Mouse (Mus musculus): ENCODE data around the gene Ifi208. TPM values are rescaled to one million over a fixed set of nuclear protein-coding genes. Genes with fewer than 3 reads are reported as not detected.
"Not testable (repeated sequence)": the region's sequence is repeated elsewhere in the genome, so short reads cannot be mapped to it uniquely, and the experiment has no call there.

Gene Ifi208
- not detected in 2 replicates for polyA plus RNA-seq (2014; fragmentation: Nextera tagmentation; extraction: Ambion mirVana)

GRCm38 (mm10) chr1:173673458-173674097 is at the start of gene Ifi208:
Ifi208 (plus strand) TSS chr1:173673675.
- 51% methylated on average over 3 of the region's 3 CpGs for WGBS
- DNase-seq (ENCODE audit: low spot score); ATAC-seq (ENCODE audit: low FRiP score); H3K27me3 ChIP-seq (ENCODE audit: control insufficient read depth, insufficient read depth, low read length); H3K4me2 ChIP-seq (replicated peaks); H3K4me3 ChIP-seq (replicated peaks; ENCODE audit: low read length); H3K9ac ChIP-seq; H3K36me3 ChIP-seq (replicated peaks; ENCODE audit: control insufficient read depth, insufficient read depth); H3K9me3 ChIP-seq (ENCODE audit: control insufficient read depth, low read length); H3K27ac ChIP-seq; H3K4me1 ChIP-seq (replicated peaks; ENCODE audit: control insufficient read depth, insufficient read depth, low read length): not testable (repeated sequence)

- ATAC-seq (ENCODE audit: low FRiP score) (no peak), DNase-seq (ENCODE audit: low spot score) (no peak)
- Histone ChIP-seq H3K4me1 (replicated peaks; ENCODE audit: control insufficient read depth, insufficient read depth, low read length) (no peaks in the 10 kb centered on the region), H3K27me3 (ENCODE audit: control insufficient read depth, insufficient read depth, low read length) (no peaks in the 10 kb centered on the region), H3K36me3 (replicated peaks; ENCODE audit: control insufficient read depth, insufficient read depth) (no peaks in the 10 kb centered on the region), H3K27ac (no peak overlapping the region), H3K4me3 (replicated peaks; ENCODE audit: low read length) (no peak overlapping the region), H3K4me2 (replicated peaks) (no peak overlapping the region), H3K9ac (no peak overlapping the region), H3K9me3 (ENCODE audit: control insufficient read depth, low read length) (no peaks in the 10 kb centered on the region)
- 95% methylated on average over 2 of the region's 2 CpGs for WGBS
Measured at GRCm38 (mm10) chr1:173624052-173624451, 49.4 kb upstream of the Ifi208 start.

- ATAC-seq (ENCODE audit: low FRiP score) (no peak), DNase-seq (ENCODE audit: low spot score) (no peak)
- Histone ChIP-seq H3K36me3 (replicated peaks; ENCODE audit: control insufficient read depth, insufficient read depth) (no peaks in the 10 kb centered on the region), H3K9me3 (ENCODE audit: control insufficient read depth, low read length) (no peaks in the 10 kb centered on the region), H3K4me3 (replicated peaks; ENCODE audit: low read length) (no peak overlapping the region), H3K27ac (no peak overlapping the region), H3K4me2 (replicated peaks) (no peak overlapping the region), H3K9ac (no peak overlapping the region), H3K27me3 (ENCODE audit: control insufficient read depth, insufficient read depth, low read length) (no peaks in the 10 kb centered on the region), H3K4me1 (replicated peaks; ENCODE audit: control insufficient read depth, insufficient read depth, low read length) (no peaks in the 10 kb centered on the region)
- 85% methylated on average over 2 of the region's 2 CpGs for WGBS
Measured at GRCm38 (mm10) chr1:173626686-173627085, 46.8 kb upstream of the Ifi208 start.

DNA sequence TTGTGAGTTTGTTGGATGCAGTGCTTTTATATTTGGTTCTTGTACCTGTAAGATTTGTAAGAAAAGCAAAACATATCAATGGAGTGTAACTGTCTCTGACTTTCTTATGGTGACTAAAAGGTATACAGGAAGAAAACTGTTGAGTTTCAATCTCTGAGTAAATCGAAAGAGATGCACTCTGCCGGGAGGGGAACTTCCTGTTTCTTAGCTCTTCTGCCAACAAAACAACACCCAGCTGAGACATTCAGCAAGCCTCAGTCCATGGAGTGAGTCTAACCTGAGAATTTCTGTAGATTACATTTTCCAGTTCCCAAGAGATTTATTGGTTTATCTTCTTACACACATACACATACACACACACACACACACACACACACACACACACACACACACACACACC is 42.9 kb upstream of the Ifi208 start, which contains the start of gene Ifi209:
TSS of gene Ifi209 (plus strand) at position 296 of the 400 bp plus-strand sequence.
- not testable (repeated sequence) for H3K4me2 ChIP-seq (replicated peaks); H3K9me3 ChIP-seq (ENCODE audit: control insufficient read depth, low read length); H3K27ac ChIP-seq; H3K27me3 ChIP-seq (ENCODE audit: control insufficient read depth, insufficient read depth, low read length); H3K4me3 ChIP-seq (replicated peaks; ENCODE audit: low read length); H3K4me1 ChIP-seq (replicated peaks; ENCODE audit: control insufficient read depth, insufficient read depth, low read length); H3K9ac ChIP-seq; ATAC-seq (ENCODE audit: low FRiP score); DNase-seq (ENCODE audit: low spot score); H3K36me3 ChIP-seq (replicated peaks; ENCODE audit: control insufficient read depth, insufficient read depth)
- WGBS, result 85% methylated on average over 2 of the region's 2 CpGs

- Histone ChIP-seq H3K4me2 (replicated peaks) (no peak overlapping the region), H3K9ac (no peak overlapping the region), H3K9me3 (ENCODE audit: control insufficient read depth, low read length) (no peaks in the 10 kb centered on the region), H3K4me1 (replicated peaks; ENCODE audit: control insufficient read depth, insufficient read depth, low read length) (no peaks in the 10 kb centered on the region), H3K36me3 (replicated peaks; ENCODE audit: control insufficient read depth, insufficient read depth) (no peaks in the 10 kb centered on the region), H3K27me3 (ENCODE audit: control insufficient read depth, insufficient read depth, low read length) (no peaks in the 10 kb centered on the region), H3K4me3 (replicated peaks; ENCODE audit: low read length) (no peak overlapping the region), H3K27ac (no peak overlapping the region)
- no peak for DNase-seq (ENCODE audit: low spot score)
- WGBS, result 92% methylated on average over 5 of the region's 5 CpGs
- no peak for ATAC-seq (ENCODE audit: low FRiP score)
Measured at GRCm38 (mm10) chr1:173633969-173634645, 39.4 kb upstream of the Ifi208 start.

DNA sequence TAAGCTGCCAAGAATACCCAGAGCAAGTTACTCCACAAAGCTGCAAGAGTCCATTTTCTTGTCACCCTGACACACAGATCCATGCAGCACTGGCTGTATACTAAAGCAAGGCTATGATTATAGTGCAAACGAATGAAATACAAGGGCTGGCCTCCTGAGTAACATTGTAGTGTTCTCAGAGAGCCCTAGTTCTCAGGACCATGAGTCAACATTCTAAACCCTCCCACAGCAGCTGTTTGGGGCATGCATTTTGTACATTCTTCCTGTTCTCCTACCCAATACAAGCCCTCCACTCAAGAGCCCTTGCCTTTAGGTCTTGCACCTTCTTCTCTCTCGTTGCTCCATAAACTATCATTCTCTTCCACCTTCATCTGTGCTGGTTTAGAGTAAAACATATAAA is 28.1 kb upstream of the Ifi208 start:
- H3K9ac ChIP-seq, result no peak overlapping the region
- H3K4me2 ChIP-seq (replicated peaks), result no peak overlapping the region
- no peak for ATAC-seq (ENCODE audit: low FRiP score)
- no peaks in the 10 kb centered on the region for H3K4me1 ChIP-seq (replicated peaks; ENCODE audit: control insufficient read depth, insufficient read depth, low read length)
- no peak overlapping the region for H3K27ac ChIP-seq
- 81% methylated on average over 2 of the region's 2 CpGs for WGBS
- H3K27me3 ChIP-seq (ENCODE audit: control insufficient read depth, insufficient read depth, low read length), result no peaks in the 10 kb centered on the region
- DNase-seq (ENCODE audit: low spot score), result no peak
- H3K36me3 ChIP-seq (replicated peaks; ENCODE audit: control insufficient read depth, insufficient read depth), result no peaks in the 10 kb centered on the region
- H3K4me3 ChIP-seq (replicated peaks; ENCODE audit: low read length), result no peak overlapping the region
- no peaks in the 10 kb centered on the region for H3K9me3 ChIP-seq (ENCODE audit: control insufficient read depth, low read length)

- H3K9ac ChIP-seq, result no peak overlapping the region
- no peak for ATAC-seq (ENCODE audit: low FRiP score)
- no peaks in the 10 kb centered on the region for H3K4me1 ChIP-seq (replicated peaks; ENCODE audit: control insufficient read depth, insufficient read depth, low read length)
- H3K4me3 ChIP-seq (replicated peaks; ENCODE audit: low read length), result no peak overlapping the region
- DNase-seq (ENCODE audit: low spot score), result no peak
- H3K36me3 ChIP-seq (replicated peaks; ENCODE audit: control insufficient read depth, insufficient read depth), result no peaks in the 10 kb centered on the region
- H3K4me2 ChIP-seq (replicated peaks), result no peak overlapping the region
- 82% methylated on average over 4 of the region's 4 CpGs for WGBS
- H3K9me3 ChIP-seq (ENCODE audit: control insufficient read depth, low read length), result no peaks in the 10 kb centered on the region
- no peaks in the 10 kb centered on the region for H3K27me3 ChIP-seq (ENCODE audit: control insufficient read depth, insufficient read depth, low read length)
- no peak overlapping the region for H3K27ac ChIP-seq
Measured at GRCm38 (mm10) chr1:173657973-173658372, 15.5 kb upstream of the Ifi208 start.

- H3K27ac ChIP-seq; H3K9ac ChIP-seq; H3K4me3 ChIP-seq (replicated peaks; ENCODE audit: low read length); H3K27me3 ChIP-seq (ENCODE audit: control insufficient read depth, insufficient read depth, low read length); H3K4me1 ChIP-seq (replicated peaks; ENCODE audit: control insufficient read depth, insufficient read depth, low read length); ATAC-seq (ENCODE audit: low FRiP score); H3K9me3 ChIP-seq (ENCODE audit: control insufficient read depth, low read length); H3K4me2 ChIP-seq (replicated peaks); H3K36me3 ChIP-seq (replicated peaks; ENCODE audit: control insufficient read depth, insufficient read depth); DNase-seq (ENCODE audit: low spot score): not testable (repeated sequence)
- 86% methylated on average over 1 of the region's 1 CpGs for WGBS
Measured at GRCm38 (mm10) chr1:173678605-173679004, 5.1 kb downstream of the Ifi208 start.

- ATAC-seq (ENCODE audit: low FRiP score), result no peak
- Histone ChIP-seq H3K36me3 (replicated peaks; ENCODE audit: control insufficient read depth, insufficient read depth) (no peaks in the 10 kb centered on the region), H3K27me3 (ENCODE audit: control insufficient read depth, insufficient read depth, low read length) (no peaks in the 10 kb centered on the region), H3K9ac (no peak overlapping the region), H3K9me3 (ENCODE audit: control insufficient read depth, low read length) (no peaks in the 10 kb centered on the region), H3K4me3 (replicated peaks; ENCODE audit: low read length) (no peak overlapping the region), H3K4me1 (replicated peaks; ENCODE audit: control insufficient read depth, insufficient read depth, low read length) (no peaks in the 10 kb centered on the region), H3K4me2 (replicated peaks) (no peak overlapping the region), H3K27ac (no peak overlapping the region)
- 91% methylated on average over 1 of the region's 1 CpGs for WGBS
- DNase-seq (ENCODE audit: low spot score), result no peak
Measured at GRCm38 (mm10) chr1:173694270-173694669, 20.8 kb downstream of the Ifi208 start.
